Mouse (Mus musculus): ENCODE measurements at regions not wholly inside any gene's neighbourhood (a gene's known extent, or its start where the extent isn't known, plus 50 kb on each side); places are given as distances from the start of the nearest gene placed in this dataset.

- no peak for DNase-seq (ENCODE audit: low spot score)
- ATAC-seq (ENCODE audit: insufficient read depth, low FRiP score, low TSS enrichment), result no peak
- no peak overlapping the region for H3K4me3 ChIP-seq (ENCODE audit: low read depth, low read length)
- H3K9me3 ChIP-seq (ENCODE audit: control insufficient read depth, low read length), result no peaks in the 10 kb centered on the region
- H3K4me1 ChIP-seq (ENCODE audit: control insufficient read depth, insufficient read depth, low read length), result no peaks in the 10 kb centered on the region
- H3K27me3 ChIP-seq (ENCODE audit: control insufficient read depth, insufficient read depth, low read length), result no peaks in the 10 kb centered on the region
- H3K27ac ChIP-seq (ENCODE audit: low read depth, low read length), result no peak overlapping the region
- no peak overlapping the region for H3K4me2 ChIP-seq (ENCODE audit: low read depth)
- WGBS, result 95% methylated on average over 5 of the region's 5 CpGs
- H3K36me3 ChIP-seq (ENCODE audit: control insufficient read depth, insufficient read depth, low read length), result no peaks in the 10 kb centered on the region
- H3K9ac ChIP-seq (ENCODE audit: low read length), result no peak overlapping the region
Measured at GRCm38 (mm10) chr15:96204187-96204586, 83.1 kb upstream of the Arid2 start.

GRCm38 (mm10) chr15:96204623-96205022 is 82.7 kb upstream of the Arid2 start:
- 83% methylated on average over 5 of the region's 5 CpGs for WGBS
- H3K4me2 ChIP-seq (ENCODE audit: low read depth), result no peak overlapping the region

GRCm38 (mm10) chr15:96210721-96211400 is 76.5 kb upstream of the Arid2 start:
- ATAC-seq (ENCODE audit: insufficient read depth, low FRiP score, low TSS enrichment) (no peak), DNase-seq (ENCODE audit: low spot score) (no peak)
- Histone ChIP-seq H3K27me3 (ENCODE audit: control insufficient read depth, insufficient read depth, low read length) (no peaks in the 10 kb centered on the region), H3K4me3 (ENCODE audit: low read depth, low read length) (no peak overlapping the region), H3K9ac (ENCODE audit: low read length) (no peak overlapping the region), H3K4me2 (ENCODE audit: low read depth) (no peak overlapping the region), H3K27ac (ENCODE audit: low read depth, low read length) (no peak overlapping the region), H3K4me1 (ENCODE audit: control insufficient read depth, insufficient read depth, low read length) (no peaks in the 10 kb centered on the region), H3K9me3 (ENCODE audit: control insufficient read depth, low read length) (no peaks in the 10 kb centered on the region), H3K36me3 (ENCODE audit: control insufficient read depth, insufficient read depth, low read length) (no peaks in the 10 kb centered on the region)
- 83% methylated on average over 11 of the region's 11 CpGs for whole genome bisulfite sequencing

More at GRCm38 (mm10) chr15:96204623-96205022, 82.7 kb upstream of the Arid2 start:
- no peak for DNase-seq (ENCODE audit: low spot score)
- Histone ChIP-seq H3K9me3 (ENCODE audit: control insufficient read depth, low read length) (no peaks in the 10 kb centered on the region), H3K27ac (ENCODE audit: low read depth, low read length) (no peak overlapping the region), H3K36me3 (ENCODE audit: control insufficient read depth, insufficient read depth, low read length) (no peaks in the 10 kb centered on the region), H3K27me3 (ENCODE audit: control insufficient read depth, insufficient read depth, low read length) (no peaks in the 10 kb centered on the region), H3K9ac (ENCODE audit: low read length) (no peak overlapping the region), H3K4me3 (ENCODE audit: low read depth, low read length) (no peak overlapping the region), H3K4me1 (ENCODE audit: control insufficient read depth, insufficient read depth, low read length) (no peaks in the 10 kb centered on the region)
- no peak for ATAC-seq (ENCODE audit: insufficient read depth, low FRiP score, low TSS enrichment)

GRCm38 (mm10) chr15:96213541-96214312 is 73.6 kb upstream of the Arid2 start:
- no peak overlapping the region for H3K27ac ChIP-seq (ENCODE audit: low read depth, low read length)
- no peak overlapping the region for H3K9ac ChIP-seq (ENCODE audit: low read length)
- DNase-seq (ENCODE audit: low spot score) (no peak), ATAC-seq (ENCODE audit: insufficient read depth, low FRiP score, low TSS enrichment) (no peak)
- 83% methylated on average over 24 of the region's 24 CpGs for WGBS
- H3K27me3 ChIP-seq (ENCODE audit: control insufficient read depth, insufficient read depth, low read length), result no peaks in the 10 kb centered on the region
- no peaks in the 10 kb centered on the region for H3K9me3 ChIP-seq (ENCODE audit: control insufficient read depth, low read length)
- H3K4me2 ChIP-seq (ENCODE audit: low read depth), result no peak overlapping the region
- H3K36me3 ChIP-seq (ENCODE audit: control insufficient read depth, insufficient read depth, low read length), result no peaks in the 10 kb centered on the region
- H3K4me3 ChIP-seq (ENCODE audit: low read depth, low read length), result no peak overlapping the region
- H3K4me1 ChIP-seq (ENCODE audit: control insufficient read depth, insufficient read depth, low read length), result no peaks in the 10 kb centered on the region

GRCm38 (mm10) chr15:96217896-96218295 is 69.4 kb upstream of the Arid2 start:
- DNase-seq (ENCODE audit: low spot score) (no peak), ATAC-seq (ENCODE audit: insufficient read depth, low FRiP score, low TSS enrichment) (no peak)
- Histone ChIP-seq H3K9me3 (ENCODE audit: control insufficient read depth, low read length) (no peaks in the 10 kb centered on the region), H3K9ac (ENCODE audit: low read length) (no peak overlapping the region), H3K4me1 (ENCODE audit: control insufficient read depth, insufficient read depth, low read length) (no peaks in the 10 kb centered on the region), H3K4me2 (ENCODE audit: low read depth) (no peak overlapping the region), H3K27ac (ENCODE audit: low read depth, low read length) (no peak overlapping the region), H3K27me3 (ENCODE audit: control insufficient read depth, insufficient read depth, low read length) (no peaks in the 10 kb centered on the region), H3K36me3 (ENCODE audit: control insufficient read depth, insufficient read depth, low read length) (no peaks in the 10 kb centered on the region), H3K4me3 (ENCODE audit: low read depth, low read length) (no peak overlapping the region)
- 92% methylated on average over 15 of the region's 15 CpGs for WGBS

GRCm38 (mm10) chr15:96219746-96220145 is 67.6 kb upstream of the Arid2 start:
- Histone ChIP-seq H3K9ac (ENCODE audit: low read length) (no peak overlapping the region), H3K36me3 (ENCODE audit: control insufficient read depth, insufficient read depth, low read length) (no peaks in the 10 kb centered on the region), H3K27ac (ENCODE audit: low read depth, low read length) (no peak overlapping the region), H3K9me3 (ENCODE audit: control insufficient read depth, low read length) (no peaks in the 10 kb centered on the region), H3K4me1 (ENCODE audit: control insufficient read depth, insufficient read depth, low read length) (no peaks in the 10 kb centered on the region), H3K4me2 (ENCODE audit: low read depth) (no peak overlapping the region), H3K27me3 (ENCODE audit: control insufficient read depth, insufficient read depth, low read length) (no peaks in the 10 kb centered on the region), H3K4me3 (ENCODE audit: low read depth, low read length) (no peak overlapping the region)
- no peak for DNase-seq (ENCODE audit: low spot score)
- ATAC-seq (ENCODE audit: insufficient read depth, low FRiP score, low TSS enrichment), result no peak
- WGBS, result 87% methylated on average over 7 of the region's 7 CpGs

- WGBS, result 91% methylated on average over 3 of the region's 3 CpGs
- DNase-seq (ENCODE audit: low spot score), result no peak
Measured at GRCm38 (mm10) chr15:96231969-96232368, 55.3 kb upstream of the Arid2 start.

GRCm38 (mm10) chr15:96233113-96233512 is 54.2 kb upstream of the Arid2 start:
- DNase-seq (ENCODE audit: low spot score) (no peak), ATAC-seq (ENCODE audit: insufficient read depth, low FRiP score, low TSS enrichment) (no peak)
- Histone ChIP-seq H3K27ac (ENCODE audit: low read depth, low read length) (no peak overlapping the region), H3K9ac (ENCODE audit: low read length) (no peak overlapping the region), H3K4me3 (ENCODE audit: low read depth, low read length) (no peak overlapping the region), H3K9me3 (ENCODE audit: control insufficient read depth, low read length) (no peaks in the 10 kb centered on the region), H3K36me3 (ENCODE audit: control insufficient read depth, insufficient read depth, low read length) (no peaks in the 10 kb centered on the region), H3K27me3 (ENCODE audit: control insufficient read depth, insufficient read depth, low read length) (no peaks in the 10 kb centered on the region), H3K4me1 (ENCODE audit: control insufficient read depth, insufficient read depth, low read length) (no peaks in the 10 kb centered on the region), H3K4me2 (ENCODE audit: low read depth) (no peak overlapping the region)

More at GRCm38 (mm10) chr15:96231969-96232368, 55.3 kb upstream of the Arid2 start:
- Histone ChIP-seq H3K4me2 (ENCODE audit: low read depth) (no peak overlapping the region), H3K4me3 (ENCODE audit: low read depth, low read length) (no peak overlapping the region), H3K4me1 (ENCODE audit: control insufficient read depth, insufficient read depth, low read length) (no peaks in the 10 kb centered on the region), H3K9ac (ENCODE audit: low read length) (no peak overlapping the region), H3K27me3 (ENCODE audit: control insufficient read depth, insufficient read depth, low read length) (no peaks in the 10 kb centered on the region), H3K9me3 (ENCODE audit: control insufficient read depth, low read length) (no peaks in the 10 kb centered on the region), H3K27ac (ENCODE audit: low read depth, low read length) (no peak overlapping the region), H3K36me3 (ENCODE audit: control insufficient read depth, insufficient read depth, low read length) (no peaks in the 10 kb centered on the region)
- no peak for ATAC-seq (ENCODE audit: insufficient read depth, low FRiP score, low TSS enrichment)

- 58% methylated on average over 8 of the region's 8 CpGs for WGBS
- Histone ChIP-seq H3K9ac (ENCODE audit: low read length) (no peak overlapping the region), H3K4me1 (ENCODE audit: control insufficient read depth, insufficient read depth, low read length) (no peaks in the 10 kb centered on the region), H3K4me3 (ENCODE audit: low read depth, low read length) (no peak overlapping the region), H3K4me2 (ENCODE audit: low read depth) (no peak overlapping the region), H3K27me3 (ENCODE audit: control insufficient read depth, insufficient read depth, low read length) (no peaks in the 10 kb centered on the region), H3K36me3 (ENCODE audit: control insufficient read depth, insufficient read depth, low read length) (no peaks in the 10 kb centered on the region), H3K27ac (ENCODE audit: low read depth, low read length) (no peak overlapping the region), H3K9me3 (ENCODE audit: control insufficient read depth, low read length) (no peaks in the 10 kb centered on the region)
- DNase-seq (ENCODE audit: low spot score) (no peak), ATAC-seq (ENCODE audit: insufficient read depth, low FRiP score, low TSS enrichment) (no peak)
Measured at GRCm38 (mm10) chr15:96234783-96235182, 52.5 kb upstream of the Arid2 start.

Data from neural tube, embryonic 11.5 days (tissue).